Mouse (Mus musculus): ENCODE measurements around the gene Slc36a2. TPM values are rescaled to one million over a fixed set of nuclear protein-coding genes. Genes with fewer than 3 reads are reported as not detected.

Slc36a2 gene
- not detected in 2 replicates for polyA plus RNA-seq (2016; fragmentation: Nextera tagmentation; extraction: Ambion mirVana)

GRCm38 (mm10) chr11:55184733-55185291 is at the start of gene Slc36a2:
Slc36a2 (minus strand) TSS chr11:55185077.
- Histone ChIP-seq H3K4me3 (replicated peaks) (no peak within 1 kb of the TSS), H3K36me3 (replicated peaks) (no peaks in the 10 kb centered on the region), H3K27ac (no peak within 1 kb of the TSS), H3K9me3 (no peaks in the 10 kb centered on the region), H3K27me3 (no peaks in the 10 kb centered on the region), H3K4me1 (no peaks in the 10 kb centered on the region), H3K4me2 (no peak within 1 kb of the TSS), H3K9ac (no peak within 1 kb of the TSS)
- WGBS: 24% methylated on average over 10 of the region's 10 CpGs
- ATAC-seq (ENCODE audit: low FRiP score): no peak

GRCm38 (mm10) chr11:55234288-55234687 is 49.4 kb upstream of the Slc36a2 start:
- no peak for ATAC-seq (ENCODE audit: low FRiP score)
- no peak overlapping the region for H3K4me3 ChIP-seq (replicated peaks)
- H3K4me2 ChIP-seq: no peak overlapping the region
- H3K27me3 ChIP-seq: no peaks in the 10 kb centered on the region
- H3K36me3 ChIP-seq (replicated peaks): peaks cover 9% of the 10 kb centered on the region
- H3K27ac ChIP-seq: no peak overlapping the region
- 87% methylated on average over 7 of the region's 7 CpGs for WGBS
- H3K9me3 ChIP-seq: no peaks in the 10 kb centered on the region
- H3K4me1 ChIP-seq: no peaks in the 10 kb centered on the region
- H3K9ac ChIP-seq: no peak overlapping the region

- Histone ChIP-seq H3K27ac (no peak overlapping the region), H3K9ac (no peak overlapping the region), H3K27me3 (no peaks in the 10 kb centered on the region), H3K4me1 (no peaks in the 10 kb centered on the region), H3K36me3 (replicated peaks) (peaks cover 17% of the 10 kb centered on the region), H3K4me3 (replicated peaks) (no peak overlapping the region), H3K4me2 (no peak overlapping the region), H3K9me3 (no peaks in the 10 kb centered on the region)
- 89% methylated on average over 6 of the region's 6 CpGs for WGBS
- ATAC-seq (ENCODE audit: low FRiP score): no peak
Measured at GRCm38 (mm10) chr11:55231034-55231433, 46.2 kb upstream of the Slc36a2 start.

- no peak overlapping the region for H3K4me3 ChIP-seq (replicated peaks)
- H3K27me3 ChIP-seq: no peaks in the 10 kb centered on the region
- H3K9ac ChIP-seq: no peak overlapping the region
- no peak for ATAC-seq (ENCODE audit: low FRiP score)
- no peak overlapping the region for H3K4me2 ChIP-seq
- H3K27ac ChIP-seq: no peak overlapping the region
- no peaks in the 10 kb centered on the region for H3K9me3 ChIP-seq
- WGBS: 93% methylated on average over 7 of the region's 7 CpGs
- H3K36me3 ChIP-seq (replicated peaks): peaks cover 30% of the 10 kb centered on the region
- H3K4me1 ChIP-seq: no peaks in the 10 kb centered on the region
Measured at GRCm38 (mm10) chr11:55221306-55221705, 36.4 kb upstream of the Slc36a2 start.

GRCm38 (mm10) chr11:55218473-55218872 is 33.6 kb upstream of the Slc36a2 start:
- Histone ChIP-seq H3K4me1 (no peaks in the 10 kb centered on the region), H3K4me3 (replicated peaks) (no peak overlapping the region), H3K27ac (no peak overlapping the region), H3K9me3 (no peaks in the 10 kb centered on the region), H3K4me2 (no peak overlapping the region), H3K36me3 (replicated peaks) (peaks cover 13% of the 10 kb centered on the region), H3K9ac (no peak overlapping the region), H3K27me3 (no peaks in the 10 kb centered on the region)
- no peak for ATAC-seq (ENCODE audit: low FRiP score)
- WGBS: 89% methylated on average over 3 of the region's 3 CpGs

- H3K4me1 ChIP-seq: no peaks in the 10 kb centered on the region
- 95% methylated on average over 7 of the region's 7 CpGs for WGBS
- no peak overlapping the region for H3K27ac ChIP-seq
- peaks cover 12% of the 10 kb centered on the region for H3K36me3 ChIP-seq (replicated peaks)
- no peaks in the 10 kb centered on the region for H3K27me3 ChIP-seq
- H3K4me3 ChIP-seq (replicated peaks): no peak overlapping the region
- H3K9ac ChIP-seq: no peak overlapping the region
- H3K9me3 ChIP-seq: no peaks in the 10 kb centered on the region
- H3K4me2 ChIP-seq: no peak overlapping the region
- no peak for ATAC-seq (ENCODE audit: low FRiP score)
Measured at GRCm38 (mm10) chr11:55217880-55218279, 33.0 kb upstream of the Slc36a2 start.

GRCm38 (mm10) chr11:55217418-55217817 is 32.5 kb upstream of the Slc36a2 start:
- H3K9ac ChIP-seq: no peak overlapping the region
- no peaks in the 10 kb centered on the region for H3K9me3 ChIP-seq
- no peaks in the 10 kb centered on the region for H3K27me3 ChIP-seq
- no peak overlapping the region for H3K4me2 ChIP-seq
- peaks cover 12% of the 10 kb centered on the region for H3K36me3 ChIP-seq (replicated peaks)
- no peaks in the 10 kb centered on the region for H3K4me1 ChIP-seq
- ATAC-seq (ENCODE audit: low FRiP score): no peak
- WGBS: 84% methylated on average over 4 of the region's 4 CpGs
- no peak overlapping the region for H3K4me3 ChIP-seq (replicated peaks)
- H3K27ac ChIP-seq: no peak overlapping the region

- Histone ChIP-seq H3K4me2 (no peak overlapping the region), H3K4me3 (replicated peaks) (no peak overlapping the region), H3K4me1 (no peaks in the 10 kb centered on the region), H3K9ac (no peak overlapping the region), H3K27ac (no peak overlapping the region), H3K27me3 (no peaks in the 10 kb centered on the region), H3K9me3 (no peaks in the 10 kb centered on the region), H3K36me3 (replicated peaks) (peaks cover 12% of the 10 kb centered on the region)
- WGBS: 93% methylated on average over 13 of the region's 13 CpGs
- ATAC-seq (ENCODE audit: low FRiP score): no peak
Measured at GRCm38 (mm10) chr11:55216830-55217229, 32.0 kb upstream of the Slc36a2 start.

- Histone ChIP-seq H3K4me3 (replicated peaks) (no peak overlapping the region), H3K27ac (no peak overlapping the region), H3K27me3 (no peaks in the 10 kb centered on the region), H3K4me1 (no peaks in the 10 kb centered on the region), H3K9me3 (no peaks in the 10 kb centered on the region), H3K4me2 (no peak overlapping the region), H3K9ac (no peak overlapping the region), H3K36me3 (replicated peaks) (peaks cover 12% of the 10 kb centered on the region)
- ATAC-seq (ENCODE audit: low FRiP score): no peak
- WGBS: 89% methylated on average over 3 of the region's 4 CpGs
Measured at GRCm38 (mm10) chr11:55216061-55216460, 31.2 kb upstream of the Slc36a2 start.

GRCm38 (mm10) chr11:55214978-55215377 is 30.1 kb upstream of the Slc36a2 start:
- Histone ChIP-seq H3K27me3 (no peaks in the 10 kb centered on the region), H3K9me3 (no peaks in the 10 kb centered on the region), H3K36me3 (replicated peaks) (peaks cover 7% of the 10 kb centered on the region; the same call in 1 of the 2 replicates), H3K4me3 (replicated peaks) (no peak overlapping the region), H3K4me1 (no peaks in the 10 kb centered on the region), H3K9ac (no peak overlapping the region), H3K4me2 (no peak overlapping the region), H3K27ac (no peak overlapping the region)
- ATAC-seq (ENCODE audit: low FRiP score): no peak
- WGBS: 88% methylated on average over 3 of the region's 3 CpGs

- 88% methylated on average over 5 of the region's 5 CpGs for WGBS
- H3K27ac ChIP-seq: no peak overlapping the region
- no peaks in the 10 kb centered on the region for H3K4me1 ChIP-seq
- no peak overlapping the region for H3K4me2 ChIP-seq
- H3K27me3 ChIP-seq: no peaks in the 10 kb centered on the region
- H3K9ac ChIP-seq: no peak overlapping the region
- H3K4me3 ChIP-seq (replicated peaks): no peak overlapping the region
- no peaks in the 10 kb centered on the region; the same call in 1 of the 2 replicates for H3K36me3 ChIP-seq (replicated peaks)
- no peaks in the 10 kb centered on the region for H3K9me3 ChIP-seq
- ATAC-seq (ENCODE audit: low FRiP score): no peak
Measured at GRCm38 (mm10) chr11:55214161-55214560, 29.3 kb upstream of the Slc36a2 start.

GRCm38 (mm10) chr11:55213518-55213917 is 28.6 kb upstream of the Slc36a2 start:
- ATAC-seq (ENCODE audit: low FRiP score): no peak
- H3K36me3 ChIP-seq (replicated peaks): no peaks in the 10 kb centered on the region
- H3K4me1 ChIP-seq: no peaks in the 10 kb centered on the region
- H3K4me3 ChIP-seq (replicated peaks): no peak overlapping the region
- no peak overlapping the region for H3K4me2 ChIP-seq
- no peak overlapping the region for H3K9ac ChIP-seq
- H3K9me3 ChIP-seq: no peaks in the 10 kb centered on the region
- H3K27ac ChIP-seq: no peak overlapping the region
- H3K27me3 ChIP-seq: no peaks in the 10 kb centered on the region
- WGBS: 89% methylated on average over 4 of the region's 4 CpGs

- no peak for ATAC-seq (ENCODE audit: low FRiP score)
- WGBS: 86% methylated on average over 6 of the region's 6 CpGs
- no peak overlapping the region for H3K9ac ChIP-seq
- H3K4me3 ChIP-seq (replicated peaks): no peak overlapping the region
- no peaks in the 10 kb centered on the region for H3K36me3 ChIP-seq (replicated peaks)
- H3K27ac ChIP-seq: no peak overlapping the region
- H3K9me3 ChIP-seq: no peaks in the 10 kb centered on the region
- H3K27me3 ChIP-seq: no peaks in the 10 kb centered on the region
- no peak overlapping the region for H3K4me2 ChIP-seq
- peaks cover 10% of the 10 kb centered on the region for H3K4me1 ChIP-seq
Measured at GRCm38 (mm10) chr11:55209626-55210353, 24.9 kb upstream of the Slc36a2 start.
